Comparison of ENCODE assay signal across 8 mouse cellular contexts in the genomic region with DNA sequence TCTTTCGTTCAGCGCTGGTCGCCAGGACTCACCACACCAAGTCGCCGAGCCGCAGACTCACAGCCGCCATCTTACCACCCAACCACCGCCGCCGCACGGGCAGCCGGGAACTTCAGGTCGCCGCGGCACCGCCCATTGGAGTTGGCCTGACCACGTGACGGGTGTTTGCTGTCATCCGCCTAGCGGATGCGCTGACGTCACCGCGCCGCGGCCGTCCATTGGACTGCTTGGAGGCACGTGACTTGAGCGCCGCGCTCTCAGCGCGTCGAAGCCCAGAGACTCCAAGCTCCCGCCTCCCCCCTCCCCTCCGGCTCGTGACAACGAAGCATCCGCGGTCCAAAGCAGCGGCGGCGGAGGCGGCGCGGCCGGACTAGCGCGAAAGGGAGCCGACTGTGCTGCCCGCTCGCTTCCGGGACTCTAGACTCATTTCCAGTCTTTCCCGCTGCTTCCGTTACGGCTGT. TPM values are rescaled to one million over a fixed set of nuclear protein-coding genes. Genes with fewer than 3 reads are reported as not detected.
DNase-seq lines count a peak whose midpoint lies in the region; ATAC-seq and TF ChIP-seq lines count a peak whose summit lies in the region.

A gene (minus strand): TSS at position 90 of the 461 bp plus-strand sequence.
A gene (plus strand): TSS at position 284 of the 461 bp plus-strand sequence.

- TF ChIP-seq CTCF in gastrocnemius, adult 2 months (IDR thresholded peaks at IDR 0.05): no peak
- peak; percentile 27; the same call in 1 of the 2 replicates for TF ChIP-seq CTCF in hindbrain, postnatal 0 days (IDR thresholded peaks at IDR 0.05; ENCODE audit: low read depth)
- TF ChIP-seq CTCF in left cerebral cortex, adult 2 months (IDR thresholded peaks at IDR 0.05): no peak; the same call in 1 of the 2 replicates

- no peaks in the 10 kb centered on the region for H3K27me3 ChIP-seq in hindbrain, postnatal 0 days (ENCODE audit: insufficient read depth, low read length)

- peaks cover 11% of the 10 kb centered on the region; the same call in 1 of the 2 replicates for H3K4me1 ChIP-seq in hindbrain, postnatal 0 days (ENCODE audit: insufficient read depth, low read length)

- no peaks in the 10 kb centered on the region for H3K9me3 ChIP-seq in hindbrain, postnatal 0 days (ENCODE audit: low read length)

- H3K36me3 ChIP-seq in hindbrain, postnatal 0 days (ENCODE audit: insufficient read depth, low read length): peaks cover 18% of the 10 kb centered on the region

- WGBS in hindbrain, postnatal 0 days: 1% methylated on average over 53 of the region's 56 CpGs

- peak within 1 kb of the TSS; percentile 96 for H3K4me3 ChIP-seq in gastrocnemius, adult 2 months
- peak within 1 kb of the TSS; percentile 80 for H3K4me3 ChIP-seq in hindbrain, postnatal 0 days (ENCODE audit: low read length)
- H3K4me3 ChIP-seq in left cerebral cortex, adult 2 months: peak within 1 kb of the TSS; percentile 99

- peak; percentile 100 for DNase-seq in ZHBTc4 (ENCODE audit: low read depth, low spot score)
- DNase-seq in gastrocnemius, adult 2 months: peak; percentile 100
- DNase-seq in hindbrain, postnatal 0 days (ENCODE audit: low spot score): peak; percentile 100
- peak; percentile 99 to 100 for DNase-seq in left cerebral cortex, adult 2 months (ENCODE audit: extremely low spot score in 1 of 2, low spot score in 2 of 2)
- peak; percentile 99 to 100 for DNase-seq in right cerebral cortex, adult 2 months (ENCODE audit: low spot score in 2 of 2)
- DNase-seq in urinary bladder, postnatal 14 days (ENCODE audit: low spot score): peak; percentile 100

- peak; percentile 92 for ATAC-seq in common myeloid progenitor, adult 5-6 weeks (replicated peaks; ENCODE audit: low read depth, poor library complexity, severe bottlenecking)
- ATAC-seq in hindbrain, postnatal 0 days: peak; percentile 100
- ATAC-seq in megakaryocyte, adult 5-6 weeks (ENCODE audit: poor library complexity, severe bottlenecking): peak; percentile 86

- H3K9ac ChIP-seq in hindbrain, postnatal 0 days (replicated peaks; ENCODE audit: low read length): peak within 1 kb of the TSS; percentile 87

- peak within 1 kb of the TSS; percentile 99 for H3K27ac ChIP-seq in gastrocnemius, adult 2 months
- H3K27ac ChIP-seq in hindbrain, postnatal 0 days: peak within 1 kb of the TSS; percentile 97
- peak within 1 kb of the TSS; percentile 92 for H3K27ac ChIP-seq in left cerebral cortex, adult 2 months

- peak within 1 kb of the TSS; percentile 83 for H3K4me2 ChIP-seq in hindbrain, postnatal 0 days (ENCODE audit: low read depth, low read length)

- intact Hi-C loops in gastrocnemius, adult 2 months (cut with DNase I): no loop called here
- intact Hi-C loops in left cerebral cortex, adult 2 months (cut with DNase I): loop anchor here (1.0 to 5.0 kb wide), 2 partner anchors 152 to 183 kb away; a partner anchor contains a TSS

RNA-seq across cellular contexts. Expression of the first gene that starts in this region (rescaled TPM):
- 89.6 and 95.6 TPM in 2 replicates for total RNA-seq in common myeloid progenitor, adult 5-6 weeks (2017)
- 10 to 100 TPM; 33.1 to 33.7 TPM for total RNA-seq in gastrocnemius, adult 2 months (2021)
- total RNA-seq in hindbrain, postnatal 0 days (2014; rRNA removed): 154 and 161 TPM in 2 replicates
- 136 and 139 TPM in 2 replicates for polyA plus RNA-seq in hindbrain, postnatal 0 days (2015; fragmentation: Nextera tagmentation; extraction: Ambion mirVana)
- 100 to 1,000 TPM; 139 to 146 TPM for total RNA-seq in left cerebral cortex, adult 2 months (2021)
- total RNA-seq in megakaryocyte, adult 5-6 weeks (2015): 66.7 and 69.8 TPM in 2 replicates
- 100 and 112 TPM in 2 replicates for total RNA-seq in megakaryocyte, adult 5-6 weeks (2017)

RNA-seq across cellular contexts. Expression of the second gene that starts in this region (rescaled TPM):
- 50.9 and 67.4 TPM in 2 replicates for total RNA-seq in common myeloid progenitor, adult 5-6 weeks (2017)
- total RNA-seq in gastrocnemius, adult 2 months (2021): 10 to 100 TPM; 24.7 to 25.4 TPM
- total RNA-seq in hindbrain, postnatal 0 days (2014; rRNA removed): 28.9 and 29.8 TPM in 2 replicates
- polyA plus RNA-seq in hindbrain, postnatal 0 days (2015; fragmentation: Nextera tagmentation; extraction: Ambion mirVana): 7.3 and 8.2 TPM in 2 replicates
- 10 to 100 TPM; 44.1 to 45.3 TPM for total RNA-seq in left cerebral cortex, adult 2 months (2021)
- total RNA-seq in megakaryocyte, adult 5-6 weeks (2015): 25.7 and 28.0 TPM in 2 replicates
- 39.5 and 52.6 TPM in 2 replicates for total RNA-seq in megakaryocyte, adult 5-6 weeks (2017)

Comparison
In these comparisons a context has a peak if more than half of its experiments do, and no peak if none do; other contexts are left out.
1. Peak in every context shown above with its lines: DNase-seq, ATAC-seq, H3K4me3 ChIP-seq and H3K27ac ChIP-seq.